Mouse (Mus musculus) lung, embryonic 16.5 days (tissue): ENCODE measurements around the gene D430041D05Rik. TPM values are rescaled to one million over a fixed set of nuclear protein-coding genes. Genes with fewer than 3 reads are reported as not detected.
A peak's percentile ranks its signal among the peaks of the same experiment; 100 is the strongest.

Experiments used
- ATAC-seq: fragments of 200-750 bp; cut with Nextera tagmentation; 2 replicates; pipeline ENCODE4 v1.8.0; 2017; ENCODE audit warnings: low read depth, mild to moderate bottlenecking, moderate library complexity
- H3K27ac ChIP-seq: fragments of 300-500 bp; sonication (generic); 2 replicates; pipeline ENCODE4 v1.5.1; 2014; ENCODE audit warnings: mild to moderate bottlenecking, control low read depth, low read length
- H3K27me3 ChIP-seq: fragments of 300-500 bp; sonication (generic); 2 replicates; pipeline ENCODE4 v1.6.1; 2014; ENCODE audit warnings: low read depth, low read length, mixed read lengths; ENCODE audit not compliant: control insufficient read depth, insufficient read depth
- H3K36me3 ChIP-seq: fragments of 300-500 bp; sonication (generic); 2 replicates; pipeline ENCODE4 v1.6.1; 2014; ENCODE audit warnings: low read length; ENCODE audit not compliant: control insufficient read depth, insufficient read depth
- H3K4me1 ChIP-seq: fragments of 300-500 bp; sonication (generic); replicated peaks from 2 replicates; pipeline ENCODE4 v1.6.1; 2014; ENCODE audit warnings: low read length, mixed read lengths; ENCODE audit not compliant: control insufficient read depth, insufficient read depth
- H3K4me2 ChIP-seq: fragments of 300-500 bp; sonication (generic); 2 replicates; pipeline ENCODE4 v1.6.1; 2014; ENCODE audit warnings: low read depth, low read length, control low read depth
- H3K4me3 ChIP-seq: fragments of 300-500 bp; sonication (generic); 2 replicates; pipeline ENCODE4 v1.5.1; 2014; ENCODE audit warnings: mild to moderate bottlenecking, low read length, control low read depth
- H3K9ac ChIP-seq: fragments of 300-500 bp; sonication (generic); 2 replicates; pipeline ENCODE4 v1.6.1; 2014; ENCODE audit warnings: low read length, control low read depth
- H3K9me3 ChIP-seq: fragments of 300-500 bp; sonication (generic); 2 replicates; pipeline ENCODE4 v1.6.1; 2016; ENCODE audit warnings: low read length; ENCODE audit not compliant: control insufficient read depth
- WGBS: fragments of 180-500 bp; shearing (Covaris S2); extraction: QIAGEN DNeasy Blood & Tissue Kit; methylation state at CpG from one replicate; pipeline ENCODE4 v1.1.7; 2014; 5-methylcytosine and 5-hydroxymethylcytosine counted together
- polyA plus RNA-seq: library from polyadenylated mRNA; unstranded; fragments of >200 nt; fragmentation: Nextera tagmentation; extraction: Ambion mirVana; gene quantifications from 2 replicates; pipeline ENCODE4 v1.2.1, GENCODE M21; 2015

The D430041D05Rik gene
- 0.70 and 0.75 TPM in 2 replicates for polyA plus RNA-seq

GRCm38 (mm10) chr2:104410963-104411545 lies at the start of gene D430041D05Rik:
Gene D430041D05Rik (minus strand): TSS chr2:104411013.
- WGBS: 59% methylated on average over 4 of the region's 4 CpGs

GRCm38 (mm10) chr2:104460021-104460420 lies 49.2 kb upstream of the D430041D05Rik start:
- no peaks in the 10 kb centered on the region for H3K9me3 ChIP-seq
- no peak overlapping the region for H3K9ac ChIP-seq
- ATAC-seq: no peak
- no peak overlapping the region for H3K4me3 ChIP-seq
- H3K4me1 ChIP-seq: no peaks in the 10 kb centered on the region; the same call in 1 of the 2 replicates
- H3K27ac ChIP-seq: no peak overlapping the region
- no peak overlapping the region for H3K4me2 ChIP-seq
- H3K27me3 ChIP-seq: no peaks in the 10 kb centered on the region
- 28% methylated on average over 3 of the region's 3 CpGs for WGBS
- no peaks in the 10 kb centered on the region for H3K36me3 ChIP-seq

More at GRCm38 (mm10) chr2:104410963-104411545, at the start of gene D430041D05Rik:
- Histone ChIP-seq H3K36me3 (no peaks in the 10 kb centered on the region), H3K4me3 (peak within 1 kb of the TSS; percentile 59), H3K27ac (no peak within 1 kb of the TSS), H3K9ac (peak within 1 kb of the TSS; percentile 55), H3K27me3 (peaks cover 48% of the 10 kb centered on the region), H3K4me2 (peak within 1 kb of the TSS; percentile 95), H3K9me3 (no peaks in the 10 kb centered on the region), H3K4me1 (peaks cover 5% of the 10 kb centered on the region)
- no peak for ATAC-seq

DNA sequence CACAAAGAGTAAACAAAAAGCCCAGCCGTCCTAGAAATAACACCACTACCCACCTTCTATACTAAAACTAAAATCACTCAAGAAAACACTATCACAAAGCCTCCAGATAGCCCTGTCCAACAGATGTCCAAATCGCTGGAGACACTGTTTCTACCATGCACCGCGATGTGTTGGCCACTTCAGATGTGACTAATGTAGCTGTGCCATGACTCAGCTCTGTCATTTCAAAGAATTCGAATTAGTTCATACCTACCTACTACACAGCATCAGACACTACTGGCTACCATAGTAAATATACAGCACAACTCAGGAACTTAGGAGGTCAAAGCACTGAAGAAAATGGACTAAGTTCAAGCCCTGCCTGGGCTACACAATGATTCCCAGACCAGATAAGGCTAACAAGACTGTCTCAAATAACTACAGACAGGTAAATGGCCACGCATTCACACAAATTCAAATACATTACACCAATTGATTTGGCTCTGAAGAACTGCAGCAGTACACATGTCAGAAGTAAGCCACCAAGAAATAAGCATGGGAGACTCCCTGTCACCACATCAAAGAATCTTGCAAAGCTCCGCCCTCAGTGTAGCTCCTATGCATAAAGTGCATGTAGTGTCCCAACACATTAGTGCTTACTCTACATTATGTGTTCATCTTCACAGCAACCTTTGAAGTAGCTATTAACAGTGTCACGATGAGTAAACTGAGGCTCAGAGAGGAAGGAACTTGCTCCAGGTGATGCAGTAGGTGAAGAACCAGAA lies 47.9 kb upstream of the D430041D05Rik start:
- no peak overlapping the region for H3K27ac ChIP-seq
- H3K4me2 ChIP-seq: no peak overlapping the region
- H3K4me1 ChIP-seq: peaks cover 3% of the 10 kb centered on the region; the same call in 1 of the 2 replicates
- ATAC-seq: no peak
- H3K27me3 ChIP-seq: no peaks in the 10 kb centered on the region
- no peaks in the 10 kb centered on the region for H3K36me3 ChIP-seq
- H3K9ac ChIP-seq: no peak overlapping the region
- H3K4me3 ChIP-seq: no peak overlapping the region
- 79% methylated on average over 8 of the region's 8 CpGs for WGBS
- H3K9me3 ChIP-seq: no peaks in the 10 kb centered on the region

GRCm38 (mm10) chr2:104457106-104457505 lies 46.3 kb upstream of the D430041D05Rik start:
- Histone ChIP-seq H3K36me3 (no peaks in the 10 kb centered on the region), H3K27ac (no peak overlapping the region), H3K4me1 (peaks cover 3% of the 10 kb centered on the region; the same call in 1 of the 2 replicates), H3K9me3 (no peaks in the 10 kb centered on the region), H3K4me3 (no peak overlapping the region), H3K4me2 (no peak overlapping the region), H3K9ac (no peak overlapping the region), H3K27me3 (no peaks in the 10 kb centered on the region)
- 67% methylated on average over 3 of the region's 3 CpGs for WGBS
- no peak for ATAC-seq

DNA sequence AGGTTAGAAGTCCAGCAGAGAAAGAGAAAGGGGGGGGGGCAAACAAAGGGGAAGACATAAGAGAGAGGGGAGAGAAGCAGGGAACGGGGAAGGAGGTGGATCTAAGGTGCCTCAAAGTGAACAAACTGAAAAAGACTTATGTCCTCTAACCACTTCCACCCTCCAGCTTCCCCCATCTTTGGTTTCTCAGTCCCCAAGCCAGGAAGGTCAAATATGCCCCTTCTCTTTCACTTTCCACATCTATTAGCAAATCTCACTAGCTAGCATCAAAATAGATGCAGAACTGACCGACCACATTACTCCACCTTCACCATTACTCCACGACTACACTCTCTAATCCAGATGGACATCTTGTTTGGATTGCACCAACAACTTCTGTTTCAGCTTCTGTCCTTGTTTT lies 39.9 kb upstream of the D430041D05Rik start:
- 76% methylated on average over 3 of the region's 3 CpGs for WGBS
- Histone ChIP-seq H3K9ac (no peak overlapping the region), H3K9me3 (no peaks in the 10 kb centered on the region), H3K4me3 (no peak overlapping the region), H3K4me1 (peaks cover 13% of the 10 kb centered on the region), H3K36me3 (no peaks in the 10 kb centered on the region), H3K27ac (no peak overlapping the region), H3K4me2 (no peak overlapping the region), H3K27me3 (no peaks in the 10 kb centered on the region)
- ATAC-seq: no peak

DNA sequence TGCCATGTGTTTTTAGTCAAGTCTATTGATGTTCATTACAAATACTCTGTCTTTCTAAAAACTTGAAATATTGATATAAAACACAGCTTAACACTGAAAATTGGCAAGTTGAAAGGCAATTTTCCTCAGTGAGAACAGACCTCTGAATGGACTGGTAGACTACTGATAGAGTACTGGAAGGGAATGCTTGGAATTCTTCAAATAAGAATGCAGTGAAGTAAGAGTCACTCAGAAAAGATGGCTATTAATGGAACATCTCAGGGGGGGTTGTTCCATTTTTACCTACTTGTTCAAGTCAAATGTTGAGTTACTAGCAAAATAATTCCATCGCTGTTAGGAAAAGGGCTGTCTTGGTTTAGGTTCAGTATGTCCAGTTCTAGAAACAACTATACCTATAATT lies 38.4 kb upstream of the D430041D05Rik start:
- Histone ChIP-seq H3K27ac (no peak overlapping the region), H3K4me1 (peaks cover 9% of the 10 kb centered on the region), H3K9me3 (no peaks in the 10 kb centered on the region), H3K9ac (no peak overlapping the region), H3K4me3 (no peak overlapping the region), H3K4me2 (no peak overlapping the region), H3K36me3 (no peaks in the 10 kb centered on the region), H3K27me3 (no peaks in the 10 kb centered on the region)
- ATAC-seq: no peak
- WGBS: 82% methylated on average over 1 of the region's 1 CpGs

DNA sequence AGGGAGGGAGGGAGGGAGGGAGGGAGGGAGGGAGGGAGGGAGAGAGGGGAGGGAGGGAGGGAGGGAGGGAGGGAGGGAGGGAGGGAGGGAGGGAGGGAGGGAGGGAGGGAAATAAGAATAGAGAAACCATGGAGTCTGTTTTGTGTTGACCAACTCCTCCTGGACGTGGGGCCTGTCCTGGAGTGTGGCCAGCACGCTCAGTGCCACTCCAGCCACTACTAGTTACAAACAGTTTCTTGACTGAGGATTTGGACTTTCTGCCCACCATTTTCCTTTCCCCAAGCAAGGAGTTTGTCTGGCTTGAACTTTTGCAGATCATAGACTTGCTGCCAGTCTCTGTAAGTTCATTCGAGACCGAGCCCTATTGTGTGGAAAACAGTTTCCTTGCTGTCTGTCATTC lies 37.4 kb upstream of the D430041D05Rik start:
- Histone ChIP-seq H3K36me3 (no peaks in the 10 kb centered on the region), H3K9me3 (no peaks in the 10 kb centered on the region), H3K4me2 (no peak overlapping the region), H3K4me1 (peaks cover 9% of the 10 kb centered on the region), H3K27ac (no peak overlapping the region), H3K27me3 (no peaks in the 10 kb centered on the region), H3K9ac (no peak overlapping the region), H3K4me3 (no peak overlapping the region)
- ATAC-seq: no peak
- 67% methylated on average over 4 of the region's 4 CpGs for WGBS

GRCm38 (mm10) chr2:104446016-104446415 lies 35.2 kb upstream of the D430041D05Rik start:
- WGBS: 45% methylated on average over 1 of the region's 1 CpGs
- Histone ChIP-seq H3K9ac (no peak overlapping the region), H3K4me2 (no peak overlapping the region), H3K36me3 (peaks cover 5% of the 10 kb centered on the region), H3K27me3 (no peaks in the 10 kb centered on the region), H3K27ac (no peak overlapping the region), H3K4me1 (peaks cover 9% of the 10 kb centered on the region), H3K9me3 (no peaks in the 10 kb centered on the region), H3K4me3 (no peak overlapping the region)
- ATAC-seq: no peak

- Histone ChIP-seq H3K36me3 (peaks cover 13% of the 10 kb centered on the region), H3K4me1 (peaks cover 9% of the 10 kb centered on the region; the same call in 1 of the 2 replicates), H3K27me3 (no peaks in the 10 kb centered on the region), H3K4me3 (no peak overlapping the region), H3K9ac (no peak overlapping the region), H3K9me3 (no peaks in the 10 kb centered on the region), H3K4me2 (no peak overlapping the region), H3K27ac (no peak overlapping the region)
- peak; percentile 81 for ATAC-seq
- 30% methylated on average over 2 of the region's 2 CpGs for WGBS
These were observed 34.0 kb upstream of the D430041D05Rik start for GRCm38 (mm10) chr2:104444776-104445175.
